Mouse (Mus musculus): ENCODE data around the gene Zbtb9. TPM values are rescaled to one million over a fixed set of nuclear protein-coding genes. Genes with fewer than 3 reads are reported as not detected.

Zbtb9 gene
- polyA plus RNA-seq, 1 experiment from 2014 or later = 10.8 TPM

Small RNA genes within 50 kb of the gene (microRNA-seq; reads per million reads assigned to microRNA genes)
- not detected for gene Mir3083
- gene Mir6968 = not detected

Other genes with a start within 250 kb of the Zbtb9 start
- 47.7 and 54.2 TPM in 2 replicates for gene Bnip1, start 192.1 kb upstream of the Zbtb9 start, polyA plus RNA-seq (2014; fragmentation: Nextera tagmentation; extraction: Ambion mirVana)
- not detected in 2 replicates for gene Nkx2-5, start 128.2 kb upstream of the Zbtb9 start, polyA plus RNA-seq (2014; fragmentation: Nextera tagmentation; extraction: Ambion mirVana)
- 2.4 and 2.8 TPM in 2 replicates for gene Kifc5b, start 56.1 kb upstream of the Zbtb9 start, polyA plus RNA-seq (2014; fragmentation: Nextera tagmentation; extraction: Ambion mirVana)
- 18.8 and 23.8 TPM in 2 replicates for gene Phf1, start 40.1 kb upstream of the Zbtb9 start, polyA plus RNA-seq (2014; fragmentation: Nextera tagmentation; extraction: Ambion mirVana)
- gene Cuta, start 33.6 kb upstream of the Zbtb9 start, polyA plus RNA-seq (2014; fragmentation: Nextera tagmentation; extraction: Ambion mirVana) = 112 and 127 TPM in 2 replicates
- 5.2 and 7.4 TPM in 2 replicates for gene Syngap1, start 31.9 kb upstream of the Zbtb9 start, polyA plus RNA-seq (2014; fragmentation: Nextera tagmentation; extraction: Ambion mirVana)
- gene Bak1, start 55.8 kb downstream of the Zbtb9 start, polyA plus RNA-seq (2014; fragmentation: Nextera tagmentation; extraction: Ambion mirVana) = 4.6 and 5.3 TPM in 2 replicates
- gene Itpr3, start 84.1 kb downstream of the Zbtb9 start, polyA plus RNA-seq (2014; fragmentation: Nextera tagmentation; extraction: Ambion mirVana) = 0.50 and 1.8 TPM in 2 replicates
- gene Uqcc2, start 160.7 kb downstream of the Zbtb9 start, polyA plus RNA-seq (2014; fragmentation: Nextera tagmentation; extraction: Ambion mirVana) = 288 and 349 TPM in 2 replicates
- gene Ip6k3, start 194.6 kb downstream of the Zbtb9 start, polyA plus RNA-seq (2014; fragmentation: Nextera tagmentation; extraction: Ambion mirVana) = 0.44 and 0.62 TPM in 2 replicates
- gene Lemd2, start 231.3 kb downstream of the Zbtb9 start, polyA plus RNA-seq (2014; fragmentation: Nextera tagmentation; extraction: Ambion mirVana) = 15.6 and 18.0 TPM in 2 replicates